8 mouse cellular contexts compared by ENCODE assay signal in the genomic region with DNA sequence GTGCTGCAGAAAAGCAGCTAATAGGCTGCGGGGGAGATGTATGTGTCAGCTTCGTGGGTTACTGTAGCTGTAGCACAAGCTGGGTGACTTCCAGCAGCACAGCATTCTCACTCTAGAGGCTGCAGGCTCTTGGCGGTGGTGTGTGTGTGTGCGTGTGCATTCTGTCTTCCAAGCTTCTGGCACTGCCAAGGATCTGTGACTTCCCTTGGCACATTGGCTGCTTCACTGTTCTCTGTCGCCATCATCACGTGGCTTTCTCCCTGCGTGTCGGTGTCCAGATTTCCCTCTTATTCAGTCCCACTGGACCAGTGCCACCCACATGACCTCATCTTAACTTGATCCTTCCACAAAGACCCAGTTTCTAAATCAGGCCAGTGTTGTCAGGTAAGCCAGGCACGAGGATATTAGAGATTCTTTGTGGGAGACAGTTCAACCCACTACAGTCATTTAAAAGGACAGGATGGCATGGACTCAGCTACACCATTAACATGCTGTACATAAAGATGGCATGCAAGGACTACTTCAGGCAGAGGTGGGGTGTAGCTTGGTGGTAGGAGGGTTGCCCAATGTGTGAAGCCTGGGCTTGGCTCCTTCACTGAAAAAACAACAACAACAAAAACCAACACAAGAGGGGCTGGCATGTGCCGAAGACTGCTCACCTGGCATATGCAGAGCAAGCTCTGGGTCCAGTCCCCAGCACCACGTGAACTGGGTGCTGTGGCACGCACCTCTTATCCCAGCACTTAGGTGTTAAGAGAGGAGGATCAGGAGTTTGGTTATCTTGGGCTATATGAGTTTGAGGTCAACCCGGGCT. TPM values are rescaled to one million over a fixed set of nuclear protein-coding genes. Genes with fewer than 3 reads are reported as not detected.
A peak's percentile ranks its signal among the peaks of the same experiment; 100 is the strongest.
DNase-seq lines count a peak whose midpoint lies in the region; ATAC-seq lines count a peak whose summit lies in the region.

No protein-coding gene starts in this region.

- H3K9ac ChIP-seq in hindbrain, embryonic 15.5 days = no peak overlapping the region
- no peak overlapping the region for H3K9ac ChIP-seq in hindbrain, embryonic 12.5 days
- H3K9ac ChIP-seq in heart, embryonic 14.5 days (ENCODE audit: low read length) = peak overlapping the region; percentile 46

- H3K27me3 ChIP-seq in hindbrain, embryonic 15.5 days = no peaks in the 10 kb centered on the region
- no peaks in the 10 kb centered on the region for H3K27me3 ChIP-seq in hindbrain, embryonic 12.5 days
- no peaks in the 10 kb centered on the region for H3K27me3 ChIP-seq in heart, embryonic 14.5 days (ENCODE audit: control insufficient read depth, insufficient read depth, low read length)

- peak; percentile 77 for DNase-seq in Muller cell, postnatal 12 days (ENCODE audit: inconsistent ontology term)
- peak; percentile 93 to 96 for DNase-seq in cerebellum, postnatal 36 days
- peak; percentile 57 to 80 for DNase-seq in left cerebral cortex, adult 9 months (ENCODE audit: low spot score in 2 of 2)
- DNase-seq in right cerebral cortex, postnatal 4 days = peak; percentile 64
- no peak for DNase-seq in spleen, postnatal 10 days (ENCODE audit: low spot score in 2 of 2)

- no peak overlapping the region for H3K4me2 ChIP-seq in hindbrain, embryonic 15.5 days
- no peak overlapping the region for H3K4me2 ChIP-seq in hindbrain, embryonic 12.5 days (replicated peaks)
- peak overlapping the region; percentile 31 for H3K4me2 ChIP-seq in heart, embryonic 14.5 days (ENCODE audit: low read length)

- 79% methylated on average over 13 of the region's 13 CpGs for WGBS in hindbrain, embryonic 15.5 days
- 81% methylated on average over 13 of the region's 13 CpGs for WGBS in hindbrain, embryonic 12.5 days
- 32% methylated on average over 13 of the region's 13 CpGs for WGBS in heart, embryonic 14.5 days

- no peak overlapping the region for H3K4me3 ChIP-seq in hindbrain, embryonic 15.5 days
- H3K4me3 ChIP-seq in hindbrain, embryonic 12.5 days = no peak overlapping the region
- H3K4me3 ChIP-seq in heart, embryonic 14.5 days (ENCODE audit: control insufficient read depth in 1 of 2, insufficient read depth in 1 of 2, low read depth in 1 of 2, low read length in 2 of 2) = no peak overlapping the region

- H3K27ac ChIP-seq in hindbrain, embryonic 15.5 days (replicated peaks) = peak overlapping the region; percentile 3; the same call in 1 of the 2 replicates
- H3K27ac ChIP-seq in hindbrain, embryonic 12.5 days = no peak overlapping the region
- peak overlapping the region; percentile 83 to 91 for H3K27ac ChIP-seq in heart, embryonic 14.5 days (replicated peaks in 1 of 2; ENCODE audit: control insufficient read depth in 1 of 2, insufficient read depth in 1 of 2, low read depth in 2 of 2, low read length in 2 of 2)

- peak; percentile 86 for ATAC-seq in hindbrain, embryonic 15.5 days (ENCODE audit: low FRiP score, low read depth)
- ATAC-seq in hindbrain, embryonic 12.5 days (ENCODE audit: low FRiP score) = no peak
- ATAC-seq in heart, embryonic 14.5 days (ENCODE audit: insufficient number of reproducible peaks, insufficient read depth, low FRiP score, low read depth) = peak; percentile 44; the same call in 1 of the 2 replicates

- H3K9me3 ChIP-seq in hindbrain, embryonic 15.5 days = no peaks in the 10 kb centered on the region
- H3K9me3 ChIP-seq in hindbrain, embryonic 12.5 days (replicated peaks) = no peaks in the 10 kb centered on the region
- H3K9me3 ChIP-seq in heart, embryonic 14.5 days (ENCODE audit: control insufficient read depth, low read length) = no peaks in the 10 kb centered on the region

- H3K36me3 ChIP-seq in hindbrain, embryonic 15.5 days = peaks cover 25% of the 10 kb centered on the region
- peaks cover 30% of the 10 kb centered on the region for H3K36me3 ChIP-seq in hindbrain, embryonic 12.5 days
- peaks cover 35% of the 10 kb centered on the region for H3K36me3 ChIP-seq in heart, embryonic 14.5 days (ENCODE audit: control insufficient read depth, insufficient read depth, low read length)

- peaks cover 4% of the 10 kb centered on the region; the same call in 1 of the 2 replicates for H3K4me1 ChIP-seq in hindbrain, embryonic 15.5 days (replicated peaks)
- H3K4me1 ChIP-seq in hindbrain, embryonic 12.5 days = no peaks in the 10 kb centered on the region
- peaks cover 16 to 29% of the 10 kb centered on the region in 2 experiments for H3K4me1 ChIP-seq in heart, embryonic 14.5 days (ENCODE audit: control insufficient read depth in 2 of 2, insufficient read depth in 2 of 2, low read length in 2 of 2)

RNA-seq across cellular contexts. Expression of a gene that starts 18.4 kb away (rescaled TPM):
- polyA plus RNA-seq in hindbrain, embryonic 15.5 days (2015; fragmentation: Nextera tagmentation; extraction: Ambion mirVana) = 230 and 236 TPM in 2 replicates
- 187 and 189 TPM in 2 replicates for polyA plus RNA-seq in hindbrain, embryonic 12.5 days (2016; fragmentation: Nextera tagmentation; extraction: Ambion mirVana)
- polyA plus RNA-seq in heart, embryonic 14.5 days (2014; fragmentation: Nextera tagmentation; extraction: Ambion mirVana) = 274 and 275 TPM in 2 replicates

Comparison
In these comparisons a context has a peak if more than half of its experiments do, and no peak if none do; other contexts are left out.
1. DNase-seq: peak in Muller cell, postnatal 12 days (single experiment), cerebellum, postnatal 36 days (2 of 2), left cerebral cortex, adult 9 months (2 of 2) and right cerebral cortex, postnatal 4 days (single experiment); none in spleen, postnatal 10 days (0 of 2).